Mouse (Mus musculus) heart, adult 8-10 months (tissue): ENCODE results near the gene Fgf14. TPM values are rescaled to one million over a fixed set of nuclear protein-coding genes. Genes with fewer than 3 reads are reported as not detected.
A peak's percentile ranks its signal among the peaks of the same experiment; 100 is the strongest.
"Not testable (repeated sequence)": the region's sequence is repeated elsewhere in the genome, so short reads cannot be mapped to it uniquely, and the experiment has no call there.

Experiments used
- DNase-seq: peaks from one replicate; pipeline ENCODE4 v3.0.0; 2022; ENCODE audit warnings: low spot score
- total RNA-seq, 4 experiments: library from RNA; stranded (reverse); gene quantifications; 2 replicates each; pipeline ENCODE4 v1.2.4; 2022

The Fgf14 gene
- total RNA-seq, 4 experiments from 2014 or later, result 1.1 to 2.3 (median 1.8) TPM

GRCm38 (mm10) chr14:124192815-124193142 lies 484.1 kb downstream of the Fgf14 start:
- DNase-seq, result no peak

GRCm38 (mm10) chr14:124191913-124192814 lies 484.8 kb downstream of the Fgf14 start:
- DNase-seq, result no peak

GRCm38 (mm10) chr14:124180265-124180664 lies 496.7 kb downstream of the Fgf14 start:
- no peak for DNase-seq

- DNase-seq, result no peak
These were observed 502.8 kb downstream of the Fgf14 start for GRCm38 (mm10) chr14:124174111-124174510.

GRCm38 (mm10) chr14:124163618-124164185 lies 513.2 kb downstream of the Fgf14 start:
- no peak for DNase-seq

- no peak for DNase-seq
These were observed 529.5 kb downstream of the Fgf14 start for GRCm38 (mm10) chr14:124147378-124147777.

GRCm38 (mm10) chr14:124107205-124107873 lies 569.6 kb downstream of the Fgf14 start:
- no peak for DNase-seq

- no peak for DNase-seq
These were observed 593.8 kb downstream of the Fgf14 start for GRCm38 (mm10) chr14:124083126-124083525.

- DNase-seq, result no peak
These were observed 632.9 kb downstream of the Fgf14 start for GRCm38 (mm10) chr14:124044016-124044415.

GRCm38 (mm10) chr14:124040651-124041050 lies 636.3 kb downstream of the Fgf14 start:
- DNase-seq, result peak; percentile 9

GRCm38 (mm10) chr14:124037434-124037833 lies 639.5 kb downstream of the Fgf14 start:
- DNase-seq, result no peak

- DNase-seq, result no peak
These were observed 640.2 kb downstream of the Fgf14 start for GRCm38 (mm10) chr14:124036575-124037205.

- not testable (repeated sequence) for DNase-seq
These were observed 643.6 kb downstream of the Fgf14 start for GRCm38 (mm10) chr14:124033302-124033701.

- DNase-seq, result no peak
These were observed 648.8 kb downstream of the Fgf14 start for GRCm38 (mm10) chr14:124027886-124028670.

- DNase-seq, result no peak
These were observed 686.2 kb downstream of the Fgf14 start for GRCm38 (mm10) chr14:123990591-123991195.

GRCm38 (mm10) chr14:123967996-123968395 lies 708.9 kb downstream of the Fgf14 start:
- no peak for DNase-seq

GRCm38 (mm10) chr14:123966531-123966930 lies 710.4 kb downstream of the Fgf14 start:
- no peak for DNase-seq
